Mouse (Mus musculus) G1E (cell line): ENCODE measurements around the gene Arid3b. TPM values are rescaled to one million over a fixed set of nuclear protein-coding genes. Genes with fewer than 3 reads are reported as not detected.
A peak's percentile ranks its signal among the peaks of the same experiment; 100 is the strongest.

Source experiments
- ATAC-seq: 2 replicates; pipeline ENCODE4 v1.8.0; 2016; ENCODE audit warnings: mild to moderate bottlenecking; ENCODE audit not compliant: insufficient number of reproducible peaks, poor library complexity, low FRiP score, severe bottlenecking; ENCODE audit errors: extremely low read depth
- DNase-seq: peaks from one replicate; pipeline ENCODE4 v3.0.0; 2012; ENCODE audit warnings: low spot score
- H3K27me3 ChIP-seq: 2 replicates; pipeline ENCODE4 v1.6.1; 2012; ENCODE audit warnings: mild to moderate bottlenecking, low read length, inconsistent platforms; ENCODE audit not compliant: insufficient read depth
- H3K36me3 ChIP-seq: replicated peaks from 2 replicates; pipeline ENCODE3; 2012; ENCODE audit warnings: mild to moderate bottlenecking, inconsistent platforms
- H3K4me1 ChIP-seq: 2 replicates; pipeline ENCODE4 v1.6.1; 2012; ENCODE audit warnings: low read depth, low read length, inconsistent platforms, mixed read lengths; ENCODE audit not compliant: insufficient read depth
- H3K4me3 ChIP-seq: 2 replicates; pipeline ENCODE4 v1.5.1; 2012; ENCODE audit warnings: low read depth, mild to moderate bottlenecking, inconsistent platforms, low read length, moderate library complexity, mixed read lengths
- H3K9me3 ChIP-seq: replicated peaks from 2 replicates; pipeline ENCODE4 v1.6.1; 2012; ENCODE audit warnings: inconsistent platforms
- CTCF ChIP-seq: IDR thresholded peaks from 2 replicates; pipeline ENCODE4 v1.5.1; 2012; ENCODE audit warnings: low read depth, low read length, inconsistent platforms, mixed read lengths
- GATA1 ChIP-seq: IDR thresholded peaks from 2 replicates; pipeline ENCODE4 v1.6.1; 2012; ENCODE audit warnings: borderline replicate concordance, low read length, inconsistent platforms, mixed read lengths
- GATA2 ChIP-seq: IDR thresholded peaks from 2 replicates; pipeline ENCODE4 v1.6.1; 2012; ENCODE audit warnings: low read depth, low read length, inconsistent platforms, borderline replicate concordance
- POLR2AphosphoS5 ChIP-seq: IDR thresholded peaks from 2 replicates; pipeline ENCODE4 v1.6.1; 2012; ENCODE audit warnings: low read depth, low read length, inconsistent platforms; ENCODE audit not compliant: insufficient replicate concordance
- TAL1 ChIP-seq: conservative IDR thresholded peaks from 2 replicates; pipeline ENCODE4 v1.6.1; 2012; ENCODE audit warnings: low read depth, low read length, inconsistent platforms, mixed read lengths
- polyA plus RNA-seq: library from polyadenylated mRNA; stranded (reverse); fragments of >175 nt; gene quantifications from 2 replicates; pipeline ENCODE4 v1.2.3, GENCODE M21; 2012
- total RNA-seq, 2 experiments: library from RNA; stranded (forward) in 1 of 2; stranded (reverse) in 1 of 2; fragments of 200-1000 nt in 1 of 2; fragments of >200 nt in 1 of 2; fragmentation: Nextera tagmentation in 1 of 2; gene quantifications; 2 replicates each; pipeline ENCODE4 v1.2.3; 2014 to 2017

Gene Arid3b
- total and polyA plus RNA-seq, 3 experiments = 6.1 to 19.5 (median 7.4) TPM

DNA sequence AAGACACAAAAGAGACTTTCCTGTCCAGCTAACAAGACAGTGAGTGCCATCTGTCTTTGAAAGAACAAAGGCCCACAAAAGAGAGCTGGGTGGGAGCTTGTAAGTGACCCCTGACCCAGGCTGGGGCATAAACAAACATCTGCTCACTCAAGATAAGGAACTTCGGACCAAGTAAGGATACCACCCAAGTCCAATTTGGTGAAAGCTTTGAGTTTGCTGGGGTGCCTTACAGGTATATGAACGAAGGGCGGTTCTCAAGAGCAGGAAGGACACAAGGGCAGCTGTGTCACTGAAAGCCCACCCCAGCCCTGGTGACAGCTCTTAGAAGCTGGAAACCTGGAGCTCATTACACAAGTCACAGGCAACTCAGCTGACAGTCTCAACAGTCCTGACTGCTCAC, 62.8 kb downstream of the Arid3b start:
- Histone ChIP-seq H3K4me1 (peaks cover 75% of the 10 kb centered on the region), H3K4me3 (no peak overlapping the region), H3K36me3 (no peaks in the 10 kb centered on the region), H3K27me3 (peaks cover 18% of the 10 kb centered on the region), H3K9me3 (no peaks in the 10 kb centered on the region)
- ATAC-seq = no peak
- TF ChIP-seq POLR2AphosphoS5 (no peak), GATA1 (no peak), TAL1 (no peak; the same call in 1 of the 2 replicates), CTCF (no peak)
- no peak for DNase-seq

DNA sequence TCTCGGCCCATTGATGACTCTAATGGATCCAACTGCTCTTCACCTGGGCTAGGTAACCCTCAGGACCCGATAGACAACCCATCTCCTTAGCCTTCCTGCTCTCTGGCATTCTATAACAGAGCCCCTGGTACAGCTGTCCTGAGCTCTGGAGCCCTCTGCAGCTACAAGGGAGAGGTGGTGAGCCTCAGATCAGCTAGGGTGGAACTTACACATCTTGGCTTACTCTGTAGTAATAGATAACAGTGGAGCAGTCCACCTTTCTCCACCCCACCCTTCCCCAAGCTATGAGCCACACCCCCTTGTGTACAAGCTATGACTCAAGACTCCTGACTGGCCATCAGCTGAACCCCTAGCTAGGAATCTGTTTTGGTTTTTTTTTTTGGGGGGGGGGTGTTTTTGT, 65.8 kb downstream of the Arid3b start:
- peaks cover 2% of the 10 kb centered on the region; the same call in 1 of the 2 replicates for H3K27me3 ChIP-seq
- DNase-seq = peak; percentile 53
- no peaks in the 10 kb centered on the region for H3K36me3 ChIP-seq
- no peaks in the 10 kb centered on the region for H3K9me3 ChIP-seq
- H3K4me1 ChIP-seq = peaks cover 86% of the 10 kb centered on the region
- H3K4me3 ChIP-seq = peak overlapping the region; percentile 40; the same call in 1 of the 2 replicates
- peak; percentile 40; the same call in 1 of the 2 replicates for TF ChIP-seq TAL1
- TF ChIP-seq CTCF = no peak
- TF ChIP-seq GATA1 = no peak
- no peak for TF ChIP-seq POLR2AphosphoS5
- TF ChIP-seq GATA2 = no peak
- ATAC-seq = peak; percentile 43; the same call in 1 of the 2 replicates

DNA sequence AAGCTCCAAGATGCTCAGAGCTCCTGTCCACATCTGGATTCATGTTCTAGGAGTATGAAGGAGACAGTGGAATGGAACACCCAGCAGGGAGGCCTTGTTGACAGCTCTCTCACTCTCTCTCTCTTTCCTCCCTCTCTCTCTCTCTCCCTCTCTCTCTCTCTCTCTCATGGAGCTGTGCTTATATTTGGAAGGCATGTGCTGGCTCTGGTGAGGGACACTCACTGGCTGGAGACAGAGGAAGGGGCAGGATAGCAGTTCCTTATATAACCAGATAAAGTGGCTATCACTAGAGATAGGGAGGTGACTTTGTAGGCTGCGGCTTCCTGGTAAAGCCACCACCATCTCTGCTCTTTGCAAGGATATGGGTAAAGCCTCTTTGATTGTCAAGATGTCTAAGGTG, 66.4 kb downstream of the Arid3b start:
- ATAC-seq = no peak

DNA sequence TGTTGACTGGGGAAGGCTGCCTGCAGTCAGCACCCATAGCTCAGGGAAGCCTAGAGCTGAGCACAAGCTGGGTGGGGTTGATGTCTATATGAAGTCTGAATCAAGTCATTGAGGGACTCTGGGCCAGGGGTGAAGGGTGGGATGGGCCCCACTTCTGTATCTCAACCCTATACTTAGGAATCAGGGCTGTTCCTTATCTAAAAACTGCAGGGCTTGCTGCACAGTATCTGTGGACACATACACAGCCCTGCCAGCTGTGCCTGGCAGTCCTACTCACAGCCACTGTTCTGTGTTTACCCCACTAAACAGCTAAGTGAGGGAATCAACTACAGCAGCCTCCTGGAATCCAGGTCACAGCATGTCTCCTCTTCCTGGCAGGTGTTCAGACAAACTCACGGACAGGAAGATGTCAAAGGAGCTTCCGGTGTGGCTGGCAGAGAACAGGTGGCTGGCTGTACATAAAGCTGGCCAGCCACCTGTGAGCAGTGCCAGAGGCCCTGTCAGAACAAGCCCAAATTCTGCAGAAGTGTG, 67.0 kb downstream of the Arid3b start:
- no peak for TF ChIP-seq CTCF
- no peak for TF ChIP-seq GATA1
- no peak for TF ChIP-seq POLR2AphosphoS5
- peak; percentile 98 for TF ChIP-seq TAL1
- TF ChIP-seq GATA2 = peak; percentile 63; the same call in 1 of the 2 replicates
- ATAC-seq (peak; percentile 74), DNase-seq (peak; percentile 77)
- H3K4me1 ChIP-seq = peaks cover 78% of the 10 kb centered on the region
- no peaks in the 10 kb centered on the region for H3K36me3 ChIP-seq
- H3K4me3 ChIP-seq = peak overlapping the region; percentile 53; the same call in 1 of the 2 replicates
- H3K9me3 ChIP-seq = no peaks in the 10 kb centered on the region
- H3K27me3 ChIP-seq = no peaks in the 10 kb centered on the region; the same call in 1 of the 2 replicates

More for the DNA sequence above, 66.4 kb downstream of the Arid3b start:
- TF ChIP-seq GATA2 (no peak), GATA1 (no peak), POLR2AphosphoS5 (no peak), TAL1 (no peak), CTCF (no peak)
- no peak for DNase-seq
- no peaks in the 10 kb centered on the region; the same call in 1 of the 2 replicates for H3K27me3 ChIP-seq
- no peaks in the 10 kb centered on the region for H3K9me3 ChIP-seq
- no peaks in the 10 kb centered on the region for H3K36me3 ChIP-seq
- peaks cover 84% of the 10 kb centered on the region for H3K4me1 ChIP-seq
- peak overlapping the region; percentile 53; the same call in 1 of the 2 replicates for H3K4me3 ChIP-seq

DNA sequence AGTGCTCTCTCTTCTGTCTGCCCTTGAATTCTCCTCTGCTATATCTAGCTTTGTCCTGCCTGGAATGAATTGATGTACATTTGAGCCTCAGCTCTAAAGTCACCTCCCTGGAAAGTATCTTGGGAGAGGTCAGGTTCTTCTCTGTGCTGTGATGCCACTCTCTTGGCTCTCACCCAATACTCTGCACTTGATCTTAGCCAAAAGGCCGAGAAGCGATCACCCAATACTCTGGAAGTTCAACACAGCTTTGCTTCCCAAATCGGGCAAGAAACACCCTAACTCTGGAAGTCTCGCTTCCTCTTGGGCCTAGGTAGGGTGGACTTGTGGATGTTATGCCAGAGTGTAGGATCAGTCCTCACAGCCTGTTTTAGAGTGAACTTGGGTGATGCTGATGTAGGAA, 69.4 kb downstream of the Arid3b start:
- TF ChIP-seq CTCF (no peak), GATA1 (no peak), TAL1 (no peak)
- H3K9me3 ChIP-seq = no peaks in the 10 kb centered on the region
- H3K4me1 ChIP-seq = peaks cover 77% of the 10 kb centered on the region
- no peak overlapping the region for H3K4me3 ChIP-seq
- no peaks in the 10 kb centered on the region; the same call in 1 of the 2 replicates for H3K27me3 ChIP-seq
- H3K36me3 ChIP-seq = peaks cover 11% of the 10 kb centered on the region
- DNase-seq (no peak), ATAC-seq (no peak)

DNA sequence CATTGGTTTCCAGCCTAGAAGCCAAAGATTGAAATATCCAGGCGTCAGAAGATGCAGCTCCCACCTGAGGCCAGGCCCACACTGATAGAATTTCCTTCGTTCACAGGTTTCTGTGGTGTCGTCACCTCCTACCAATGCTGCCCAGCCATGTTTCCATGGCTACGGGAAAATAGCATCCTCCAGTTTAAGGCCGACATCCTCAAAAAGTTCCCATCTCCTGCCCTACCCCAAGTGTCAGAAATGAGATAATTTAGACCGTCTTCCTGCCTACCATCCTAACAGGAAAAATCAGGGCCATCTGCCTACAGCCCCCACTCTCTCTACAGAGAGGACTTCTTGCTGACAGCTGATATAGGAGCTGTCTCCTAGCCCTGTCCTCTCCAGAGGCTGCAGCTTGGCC, 70.2 kb downstream of the Arid3b start:
- Histone ChIP-seq H3K4me3 (peak overlapping the region; percentile 95; the same call in 1 of the 2 replicates), H3K27me3 (no peaks in the 10 kb centered on the region; the same call in 1 of the 2 replicates), H3K9me3 (no peaks in the 10 kb centered on the region), H3K4me1 (peaks cover 77% of the 10 kb centered on the region), H3K36me3 (peaks cover 19% of the 10 kb centered on the region)
- no peak for DNase-seq
- no peak for ATAC-seq
- TF ChIP-seq POLR2AphosphoS5 = no peak
- TF ChIP-seq CTCF = no peak
- TF ChIP-seq GATA2 = no peak
